Comparison of ENCODE assay signal across 9 mouse cellular contexts in the genomic region with DNA sequence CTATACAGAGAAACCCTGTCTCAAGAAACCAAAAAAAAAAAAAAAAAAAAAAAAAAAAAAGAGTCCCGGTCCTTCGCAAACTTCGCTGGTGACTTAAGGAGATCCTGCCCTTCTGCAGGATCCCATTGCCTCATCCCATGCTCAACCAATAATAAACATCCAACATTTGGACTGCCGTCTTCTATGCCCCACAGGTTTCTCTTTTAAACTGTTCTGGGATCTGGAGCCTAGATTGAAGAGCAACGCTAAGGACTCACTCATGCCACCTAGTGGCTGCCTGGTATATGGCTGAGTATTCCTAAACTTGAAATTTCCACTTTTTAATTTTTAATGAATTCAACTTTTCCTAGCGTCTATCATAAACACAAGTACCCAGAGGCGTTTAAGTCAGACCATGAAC. TPM values are rescaled to one million over a fixed set of nuclear protein-coding genes. Genes with fewer than 3 reads are reported as not detected.
DNase-seq lines count a peak whose midpoint lies in the region; ATAC-seq and TF ChIP-seq lines count a peak whose summit lies in the region.
"Had no signal": no experiment of that assay in that cellular context is flagged by ENCODE, and none has a peak within 500 bp of the region (broad histone marks: within the 10 kb centered on the region; RNA-seq: fewer than 3 reads in every experiment).

No protein-coding gene starts in this region.

- TF ChIP-seq CTCF in MEL (IDR thresholded peaks at IDR 0.05 in 2 of 3, conservative IDR thresholded peaks at IDR 0.05 in 1 of 3; ENCODE audit: control insufficient read depth in 1 of 3, insufficient read depth in 1 of 3, low read depth in 2 of 3, low read length in 3 of 3, poor library complexity in 1 of 3, severe bottlenecking in 1 of 3) = peak; percentile 62 to 90 (median 86)
- peak; percentile 87 for TF ChIP-seq CTCF in liver, postnatal 0 days (IDR thresholded peaks at IDR 0.05; ENCODE audit: low read depth)

- WGBS in forebrain, embryonic 10.5 days = 12% methylated on average over 7 of the region's 7 CpGs
- WGBS in forebrain, embryonic 15.5 days = 8% methylated on average over 7 of the region's 7 CpGs
- 3% methylated on average over 7 of the region's 7 CpGs for WGBS in liver, postnatal 0 days (ENCODE audit: insufficient replicate concordance)

- no peak overlapping the region for H3K9ac ChIP-seq in forebrain, embryonic 15.5 days (replicated peaks)
- H3K9ac ChIP-seq in MEL (ENCODE audit: control insufficient read depth, low read depth, low read length, poor library complexity, severe bottlenecking) = peak overlapping the region; percentile 45
- H3K9ac ChIP-seq in liver, postnatal 0 days (replicated peaks) = no peak overlapping the region

- ATAC-seq in forebrain, embryonic 15.5 days (replicated peaks) = no peak
- ATAC-seq in liver, postnatal 0 days = 0 out of 2 replicates have a peak, but pooled peaks have one; percentile 25

- no peaks in the 10 kb centered on the region for H3K27me3 ChIP-seq in forebrain, embryonic 10.5 days (ENCODE audit: poor library complexity, severe bottlenecking)
- H3K27me3 ChIP-seq in forebrain, embryonic 15.5 days = no peaks in the 10 kb centered on the region
- H3K27me3 ChIP-seq in MEL (ENCODE audit: control insufficient read depth in 1 of 2, insufficient read depth in 2 of 2, low read length in 2 of 2) = no peaks in the 10 kb centered on the region
- no peaks in the 10 kb centered on the region for H3K27me3 ChIP-seq in liver, postnatal 0 days (ENCODE audit: insufficient read depth, low read length)

- no peak for TF ChIP-seq EP300 in MEL (IDR thresholded peaks at IDR 0.05; ENCODE audit: low read depth in 1 of 2, low read length in 2 of 2)
- TF ChIP-seq EP300 in liver, postnatal 0 days (IDR thresholded peaks at IDR 0.05; ENCODE audit: low read depth) = no peak

- no peaks in the 10 kb centered on the region for H3K9me3 ChIP-seq in forebrain, embryonic 10.5 days
- no peaks in the 10 kb centered on the region for H3K9me3 ChIP-seq in forebrain, embryonic 15.5 days
- H3K9me3 ChIP-seq in MEL (replicated peaks; ENCODE audit: insufficient read depth, low read length) = no peaks in the 10 kb centered on the region
- H3K9me3 ChIP-seq in liver, postnatal 0 days (ENCODE audit: low read length) = no peaks in the 10 kb centered on the region

- H3K79me2 ChIP-seq in MEL (ENCODE audit: control insufficient read depth, insufficient read depth, low read length, poor library complexity) = no peaks in the 10 kb centered on the region

- DNase-seq in forebrain, embryonic 10.5 days (ENCODE audit: extremely low spot score, low spot score) = peak; percentile 21
- DNase-seq in MEL (ENCODE audit: low read depth, low spot score) = peak; percentile 85
- peak; percentile 79 to 86 for DNase-seq in cerebellum, postnatal 10 days
- DNase-seq in heart, adult 18-20 months = peak; percentile 48 to 77
- peak; percentile 64 for DNase-seq in kidney, adult 9 months
- peak; percentile 61 for DNase-seq in liver, postnatal 0 days
- peak; percentile 51 to 70 for DNase-seq in right cerebral cortex, postnatal 10 days (ENCODE audit: low spot score in 2 of 2)

- H3K4me3 ChIP-seq in forebrain, embryonic 10.5 days = no peak overlapping the region
- no peak overlapping the region for H3K4me3 ChIP-seq in forebrain, embryonic 15.5 days
- H3K4me3 ChIP-seq in MEL (ENCODE audit: control insufficient read depth in 1 of 2, insufficient read depth in 1 of 2, low read depth in 2 of 2, low read length in 2 of 2) = peak overlapping the region; percentile 52 to 63
- H3K4me3 ChIP-seq in liver, postnatal 0 days (ENCODE audit: low read depth, low read length) = peak overlapping the region; percentile 21; the same call in 1 of the 2 replicates

- TF ChIP-seq POLR2A in MEL (IDR thresholded peaks at IDR 0.05; ENCODE audit: control insufficient read depth in 1 of 2, insufficient read depth in 1 of 2, low read depth in 1 of 2, low read length in 2 of 2, poor library complexity in 1 of 2) = no peak

- no peaks in the 10 kb centered on the region for H3K4me1 ChIP-seq in forebrain, embryonic 10.5 days
- H3K4me1 ChIP-seq in forebrain, embryonic 15.5 days = no peaks in the 10 kb centered on the region
- H3K4me1 ChIP-seq in MEL (ENCODE audit: control insufficient read depth in 1 of 2, insufficient read depth in 2 of 2, low read length in 2 of 2) = peaks cover 3 to 4% of the 10 kb centered on the region in 2 experiments; a peak in 1 of 4 replicates
- H3K4me1 ChIP-seq in liver, postnatal 0 days (ENCODE audit: insufficient read depth) = no peaks in the 10 kb centered on the region; the same call in 1 of the 2 replicates

- no peak overlapping the region for H3K4me2 ChIP-seq in forebrain, embryonic 15.5 days (replicated peaks)
- H3K4me2 ChIP-seq in liver, postnatal 0 days (ENCODE audit: low read depth, low read length) = peak overlapping the region; percentile 52; the same call in 1 of the 2 replicates

- peak; percentile 62 for TF ChIP-seq RAD21 in MEL (IDR thresholded peaks at IDR 0.05; ENCODE audit: low read depth, low read length)

- H3K36me3 ChIP-seq in forebrain, embryonic 10.5 days (replicated peaks) = no peaks in the 10 kb centered on the region
- H3K36me3 ChIP-seq in forebrain, embryonic 15.5 days = no peaks in the 10 kb centered on the region
- H3K36me3 ChIP-seq in MEL (ENCODE audit: control insufficient read depth in 1 of 2, insufficient read depth in 2 of 2, low read length in 2 of 2) = peaks cover 0 to 2% of the 10 kb centered on the region in 2 experiments; a peak in 2 of 4 replicates
- no peaks in the 10 kb centered on the region for H3K36me3 ChIP-seq in liver, postnatal 0 days (replicated peaks; ENCODE audit: insufficient read depth, low read length)

- H3K27ac ChIP-seq in forebrain, embryonic 10.5 days = no peak overlapping the region
- no peak overlapping the region for H3K27ac ChIP-seq in forebrain, embryonic 15.5 days (replicated peaks)
- H3K27ac ChIP-seq in MEL (ENCODE audit: control insufficient read depth, low read depth, low read length) = no peak overlapping the region
- H3K27ac ChIP-seq in liver, postnatal 0 days (ENCODE audit: low read depth) = no peak overlapping the region
- H3K27ac ChIP-seq: macrophage had no signal

TF ChIP-seq in MEL, 35 proteins besides CTCF, POLR2A, EP300 and RAD21:
- TF ChIP-seq SMC3 (IDR thresholded peaks at IDR 0.05; ENCODE audit: low read depth, low read length) (peak; percentile 88), UBTF (IDR thresholded peaks at IDR 0.05; ENCODE audit: borderline replicate concordance, insufficient read depth, low read depth, low read length) (no peak), ZNF384 (IDR thresholded peaks at IDR 0.05; ENCODE audit: low read depth, low read length) (peak; percentile 85), ZC3H11A (IDR thresholded peaks at IDR 0.05; ENCODE audit: low read depth, low read length) (peak; percentile 51), TBP (IDR thresholded peaks at IDR 0.05; ENCODE audit: low read depth, low read length) (0 out of 2 replicates have a peak, but pooled peaks have one; percentile 11)

RNA-seq across cellular contexts. Expression of a gene that starts 23.1 kb away (rescaled TPM):
- polyA plus RNA-seq in forebrain, embryonic 10.5 days (2016; fragmentation: Nextera tagmentation; extraction: Ambion mirVana) = 0.26 TPM in 1 of 2 replicates, not detected in the other
- polyA plus RNA-seq in forebrain, embryonic 15.5 days (2015; fragmentation: Nextera tagmentation; extraction: Ambion mirVana) = 0.19 and 0.46 TPM in 2 replicates
- total RNA-seq in MEL (2012; rRNA removed) = not detected in 2 replicates
- not detected for polyA plus RNA-seq in MEL (2012; ENCODE audit: insufficient read depth in 1 of 2, insufficient read length in 2 of 2, low read depth in 1 of 2, low replicate concordance in 2 of 2, missing spikeins in 1 of 2)
- under 1 TPM in 1 of 2 experiments, not detected in 1; 0.82 TPM for total RNA-seq in heart, adult 18-20 months (2021)
- polyA plus RNA-seq in liver, postnatal 0 days (2015; fragmentation: Nextera tagmentation; extraction: Ambion mirVana) = 3.1 and 3.2 TPM in 2 replicates

Comparison
In these comparisons a context has a peak if more than half of its experiments do, and no peak if none do; other contexts are left out.
1. DNase-seq: peak in every context shown above with its lines; median percentile 85 in MEL; 82 in cerebellum, postnatal 10 days; 64 in kidney, adult 9 months; 62 in heart, adult 18-20 months; 61 in liver, postnatal 0 days; 60 in right cerebral cortex, postnatal 10 days; 21 in forebrain, embryonic 10.5 days.
2. H3K4me3 ChIP-seq: peak in MEL (2 of 2) and liver, postnatal 0 days (single experiment); none in forebrain, embryonic 10.5 days (single experiment) and forebrain, embryonic 15.5 days (single experiment).